Mouse (Mus musculus) right cerebral cortex, adult 18-20 months (tissue): ENCODE data around the gene Rgma.

Experiments
- DNase-seq: peaks from one replicate; pipeline ENCODE4 v3.0.0; 2022; ENCODE audit warnings: mixed read lengths

The Rgma gene

GRCm38 (mm10) chr7:73441802-73442201, 66.5 kb downstream of the Rgma start:
- DNase-seq: no peak

GRCm38 (mm10) chr7:73442246-73442645, 66.9 kb downstream of the Rgma start:
- DNase-seq: no peak

- no peak for DNase-seq
These were observed 76.3 kb downstream of the Rgma start for GRCm38 (mm10) chr7:73451594-73451993.

- no peak for DNase-seq
These were observed 77.0 kb downstream of the Rgma start for GRCm38 (mm10) chr7:73452187-73452808.

- no peak for DNase-seq
These were observed 78.8 kb downstream of the Rgma start for GRCm38 (mm10) chr7:73454113-73454512.

GRCm38 (mm10) chr7:73463546-73463945, 88.2 kb downstream of the Rgma start:
- DNase-seq: no peak

- DNase-seq: no peak
These were observed 92.4 kb downstream of the Rgma start for GRCm38 (mm10) chr7:73467741-73468140.
